Mouse (Mus musculus): ENCODE results near the gene Pus3. TPM values are rescaled to one million over a fixed set of nuclear protein-coding genes. Genes with fewer than 3 reads are reported as not detected.
"Not testable (repeated sequence)": the region's sequence is repeated elsewhere in the genome, so short reads cannot be mapped to it uniquely, and the experiment has no call there.

Gene Pus3
- total RNA-seq, 2 experiments from 2014 or later: 22.3 to 28.8 TPM

GRCm38 (mm10) chr9:35544666-35545065 lies 13.7 kb upstream of the Pus3 start:
- no peak for ATAC-seq (replicated peaks; ENCODE audit: poor library complexity)

GRCm38 (mm10) chr9:35545704-35546103 lies 12.7 kb upstream of the Pus3 start:
- no peak for ATAC-seq (replicated peaks; ENCODE audit: poor library complexity)

GRCm38 (mm10) chr9:35546745-35547144 lies 11.7 kb upstream of the Pus3 start:
- peak; percentile 90 for ATAC-seq (replicated peaks; ENCODE audit: poor library complexity)

- no peak for ATAC-seq (replicated peaks; ENCODE audit: poor library complexity)
Observed at GRCm38 (mm10) chr9:35548455-35548854, 9.9 kb upstream of the Pus3 start.

GRCm38 (mm10) chr9:35556494-35557102 lies 1.8 kb upstream of the Pus3 start:
- ATAC-seq (replicated peaks; ENCODE audit: poor library complexity): no peak

GRCm38 (mm10) chr9:35559009-35559890 lies 855 bp downstream of the Pus3 start:
- peak; percentile 97 for ATAC-seq (replicated peaks; ENCODE audit: poor library complexity)

- no peak for ATAC-seq (replicated peaks; ENCODE audit: poor library complexity)
Observed at GRCm38 (mm10) chr9:35561076-35561475, 2.7 kb downstream of the Pus3 start.

- no peak for ATAC-seq (replicated peaks; ENCODE audit: poor library complexity)
Observed at GRCm38 (mm10) chr9:35561583-35561982, 3.2 kb downstream of the Pus3 start.

- no peak for ATAC-seq (replicated peaks; ENCODE audit: poor library complexity)
Observed at GRCm38 (mm10) chr9:35564536-35565240, 6.3 kb downstream of the Pus3 start.

- ATAC-seq (replicated peaks; ENCODE audit: poor library complexity): no peak
Observed at GRCm38 (mm10) chr9:35567995-35568394, 9.6 kb downstream of the Pus3 start.

GRCm38 (mm10) chr9:35569571-35570534 lies 11.5 kb downstream of the Pus3 start, which contains the start of the genes Pate2 and Hyls1:
Gene Pate2, plus strand, starts transcription at chr9:35570284.
Gene Hyls1, minus strand, starts transcription at chr9:35570398.
- peak; percentile 91 for ATAC-seq (replicated peaks; ENCODE audit: poor library complexity)

- no peak for ATAC-seq (replicated peaks; ENCODE audit: poor library complexity)
Observed at GRCm38 (mm10) chr9:35570663-35571062, 12.3 kb downstream of the Pus3 start.

- no peak for ATAC-seq (replicated peaks; ENCODE audit: poor library complexity)
Observed at GRCm38 (mm10) chr9:35574416-35574815, 16.0 kb downstream of the Pus3 start.

GRCm38 (mm10) chr9:35587674-35588073 lies 29.3 kb downstream of the Pus3 start:
- no peak; the same call in 1 of the 2 replicates for ATAC-seq (replicated peaks; ENCODE audit: poor library complexity)

GRCm38 (mm10) chr9:35592903-35593302 lies 34.5 kb downstream of the Pus3 start:
- ATAC-seq (replicated peaks; ENCODE audit: poor library complexity): peak; percentile 80

GRCm38 (mm10) chr9:35607647-35608405 lies 49.4 kb downstream of the Pus3 start:
- ATAC-seq (replicated peaks; ENCODE audit: poor library complexity): no peak

- no peak for ATAC-seq (replicated peaks; ENCODE audit: poor library complexity)
Observed at GRCm38 (mm10) chr9:35611841-35612240, 53.4 kb downstream of the Pus3 start, which contains the start of gene Pate4. Gene Pate4, minus strand, starts transcription at chr9:35611941.

- 0 out of 2 replicates have a peak, but pooled peaks have one; percentile 52 for ATAC-seq (replicated peaks; ENCODE audit: poor library complexity)
Observed at GRCm38 (mm10) chr9:35614005-35614404, 55.6 kb downstream of the Pus3 start.

GRCm38 (mm10) chr9:35616784-35617183 lies 58.4 kb downstream of the Pus3 start:
- not testable (repeated sequence) for ATAC-seq (replicated peaks; ENCODE audit: poor library complexity)

All from megakaryocyte progenitor cell, adult 5-6 weeks (primary cell).